Comparison of ENCODE assay signal across 8 mouse cellular contexts in the genomic region with DNA sequence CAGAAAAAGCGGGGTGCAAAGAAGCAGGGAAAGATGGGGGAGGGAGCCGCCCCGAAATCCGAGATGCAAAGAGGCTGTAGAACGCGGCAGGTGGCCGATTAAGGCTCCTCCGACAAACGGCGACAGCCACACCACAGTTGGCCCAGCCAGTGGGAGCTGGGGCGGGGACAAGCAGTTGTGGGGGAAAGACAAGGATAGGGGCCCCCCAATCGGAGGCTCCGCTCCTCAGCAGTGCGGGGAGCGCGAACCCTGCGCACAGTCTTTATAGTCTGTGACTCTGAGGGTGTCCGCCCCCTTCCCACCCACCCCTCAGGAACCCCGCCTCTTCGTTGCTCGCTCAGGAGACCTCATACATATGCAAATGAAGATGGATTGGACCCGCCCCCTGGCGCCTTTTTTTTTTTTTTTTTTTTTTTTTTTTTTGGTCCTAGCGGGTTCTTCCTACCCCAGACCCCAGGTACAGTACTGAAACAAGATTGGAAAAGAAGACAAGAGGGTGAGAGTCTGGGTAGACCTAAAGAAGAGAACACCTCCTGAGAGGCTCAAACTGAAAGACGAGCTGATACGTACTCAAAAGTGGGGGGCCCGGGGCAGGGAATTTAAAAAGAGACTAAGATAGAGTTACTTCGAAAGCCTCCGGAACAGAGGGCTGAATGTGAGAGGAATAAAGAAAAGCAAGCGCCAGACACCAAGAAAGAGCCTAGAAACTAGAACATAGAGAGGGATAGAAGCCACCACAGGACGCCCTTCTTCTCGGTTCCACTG. TPM values are rescaled to one million over a fixed set of nuclear protein-coding genes. Genes with fewer than 3 reads are reported as not detected.
DNase-seq lines count a peak whose midpoint lies in the region; ATAC-seq lines count a peak whose summit lies in the region.

Gene Atp1b2 (minus strand): TSS at position 217 of the 765 bp plus-strand sequence.

- peak within 1 kb of the TSS; percentile 89 for H3K9ac ChIP-seq in hindbrain, embryonic 13.5 days

- peak within 1 kb of the TSS; percentile 78 for H3K27ac ChIP-seq in hindbrain, embryonic 13.5 days

- H3K27me3 ChIP-seq in hindbrain, embryonic 13.5 days, result peaks cover 13% of the 10 kb centered on the region; the same call in 1 of the 2 replicates

- peaks cover 13% of the 10 kb centered on the region for H3K36me3 ChIP-seq in hindbrain, embryonic 13.5 days

- peak; percentile 90 for ATAC-seq in hindbrain, embryonic 13.5 days (ENCODE audit: low FRiP score)
- ATAC-seq in megakaryocyte, adult 5-6 weeks (ENCODE audit: poor library complexity, severe bottlenecking), result peak; percentile 77

- DNase-seq in T-cell, adult 2 months (ENCODE audit: low spot score), result peak; percentile 61
- DNase-seq in cerebellum, postnatal 14 days, result peak; percentile 92 to 94
- DNase-seq in frontal cortex, postnatal 25 days (ENCODE audit: low spot score in 2 of 2), result peak; percentile 57 to 59
- peak; percentile 67 to 76 for DNase-seq in left cerebral cortex, adult 8-10 months (ENCODE audit: low spot score in 2 of 2)
- peak; percentile 92 for DNase-seq in right cerebral cortex, postnatal 10 days (ENCODE audit: low spot score in 2 of 2)
- DNase-seq in urinary bladder, postnatal 14 days (ENCODE audit: low spot score), result peak; percentile 58

- H3K9me3 ChIP-seq in hindbrain, embryonic 13.5 days, result no peaks in the 10 kb centered on the region

- H3K4me1 ChIP-seq in hindbrain, embryonic 13.5 days (replicated peaks), result peaks cover 35% of the 10 kb centered on the region

- peak within 1 kb of the TSS; percentile 73 for H3K4me3 ChIP-seq in hindbrain, embryonic 13.5 days

- peak within 1 kb of the TSS; percentile 100 for H3K4me2 ChIP-seq in hindbrain, embryonic 13.5 days

- 3% methylated on average over 32 of the region's 32 CpGs for WGBS in hindbrain, embryonic 13.5 days

RNA-seq across cellular contexts. Expression of gene Atp1b2, which starts in this region (rescaled TPM):
- polyA plus RNA-seq in hindbrain, embryonic 13.5 days (2015; fragmentation: Nextera tagmentation; extraction: Ambion mirVana), result 27.6 and 29.7 TPM in 2 replicates
- total RNA-seq in left cerebral cortex, adult 8-10 months (2022), result 100 to 1,000 TPM; 400 to 455 (median 419) TPM
- total RNA-seq in megakaryocyte, adult 5-6 weeks (2015), result 0.91 and 2.2 TPM in 2 replicates
- 0.26 and 0.45 TPM in 2 replicates for total RNA-seq in megakaryocyte, adult 5-6 weeks (2017)

Comparison
In these comparisons a context has a peak if more than half of its experiments do, and no peak if none do; other contexts are left out.
1. Peak in every context shown above with its lines: DNase-seq, ATAC-seq, H3K4me3 ChIP-seq and H3K27ac ChIP-seq.
2. RNA of gene Atp1b2 (total RNA-seq): 400 to 455 TPM in left cerebral cortex, adult 8-10 months; 0.26 to 2.2 TPM in megakaryocyte, adult 5-6 weeks; every median in the first group is over 100 times any median in the second.